Mouse (Mus musculus): ENCODE measurements around the gene Fgfr2. TPM values are rescaled to one million over a fixed set of nuclear protein-coding genes. Genes with fewer than 3 reads are reported as not detected.
"Not testable (repeated sequence)": the region's sequence is repeated elsewhere in the genome, so short reads cannot be mapped to it uniquely, and the experiment has no call there.

Gene Fgfr2
- polyA plus RNA-seq, 1 experiment from 2014 or later = 93.4 TPM

GRCm38 (mm10) chr7:131062541-131062940 lies 2060.6 kb downstream of the Fgfr2 start:
- Histone ChIP-seq H3K27ac (ENCODE audit: low read length) (no peak overlapping the region), H3K9ac (ENCODE audit: low read length) (no peak overlapping the region), H3K4me3 (replicated peaks; ENCODE audit: low read length) (no peak overlapping the region), H3K36me3 (ENCODE audit: control insufficient read depth, insufficient read depth, low read length) (no peaks in the 10 kb centered on the region), H3K9me3 (replicated peaks; ENCODE audit: control insufficient read depth, low read length) (no peaks in the 10 kb centered on the region), H3K4me2 (ENCODE audit: low read depth, low read length) (no peak overlapping the region), H3K4me1 (ENCODE audit: control insufficient read depth, insufficient read depth, low read length) (no peaks in the 10 kb centered on the region), H3K27me3 (ENCODE audit: control insufficient read depth, insufficient read depth, low read length) (no peaks in the 10 kb centered on the region)
- 80% methylated on average over 2 of the region's 2 CpGs for WGBS
- ATAC-seq (ENCODE audit: insufficient read depth, low FRiP score) = no peak

GRCm38 (mm10) chr7:131059808-131060207 lies 2063.3 kb downstream of the Fgfr2 start:
- not testable (repeated sequence) for H3K9ac ChIP-seq (ENCODE audit: low read length); H3K9me3 ChIP-seq (replicated peaks; ENCODE audit: control insufficient read depth, low read length); H3K4me1 ChIP-seq (ENCODE audit: control insufficient read depth, insufficient read depth, low read length); H3K4me2 ChIP-seq (ENCODE audit: low read depth, low read length); H3K4me3 ChIP-seq (replicated peaks; ENCODE audit: low read length); H3K27ac ChIP-seq (ENCODE audit: low read length); H3K36me3 ChIP-seq (ENCODE audit: control insufficient read depth, insufficient read depth, low read length); ATAC-seq (ENCODE audit: insufficient read depth, low FRiP score); H3K27me3 ChIP-seq (ENCODE audit: control insufficient read depth, insufficient read depth, low read length)
- 66% methylated on average over 2 of the region's 2 CpGs for WGBS

- not testable (repeated sequence) for H3K9ac ChIP-seq (ENCODE audit: low read length); H3K4me3 ChIP-seq (replicated peaks; ENCODE audit: low read length); H3K4me1 ChIP-seq (ENCODE audit: control insufficient read depth, insufficient read depth, low read length); H3K27ac ChIP-seq (ENCODE audit: low read length); H3K36me3 ChIP-seq (ENCODE audit: control insufficient read depth, insufficient read depth, low read length); H3K27me3 ChIP-seq (ENCODE audit: control insufficient read depth, insufficient read depth, low read length); ATAC-seq (ENCODE audit: insufficient read depth, low FRiP score); H3K9me3 ChIP-seq (replicated peaks; ENCODE audit: control insufficient read depth, low read length); H3K4me2 ChIP-seq (ENCODE audit: low read depth, low read length)
- WGBS = 76% methylated on average over 9 of the region's 9 CpGs
Observed at GRCm38 (mm10) chr7:131057918-131058317, 2065.2 kb downstream of the Fgfr2 start.

GRCm38 (mm10) chr7:131054808-131055370 lies 2068.3 kb downstream of the Fgfr2 start:
- Histone ChIP-seq H3K4me3 (replicated peaks; ENCODE audit: low read length) (no peak overlapping the region), H3K4me1 (ENCODE audit: control insufficient read depth, insufficient read depth, low read length) (no peaks in the 10 kb centered on the region), H3K27me3 (ENCODE audit: control insufficient read depth, insufficient read depth, low read length) (no peaks in the 10 kb centered on the region), H3K9ac (ENCODE audit: low read length) (no peak overlapping the region), H3K36me3 (ENCODE audit: control insufficient read depth, insufficient read depth, low read length) (no peaks in the 10 kb centered on the region), H3K9me3 (replicated peaks; ENCODE audit: control insufficient read depth, low read length) (no peaks in the 10 kb centered on the region), H3K4me2 (ENCODE audit: low read depth, low read length) (no peak overlapping the region), H3K27ac (ENCODE audit: low read length) (no peak overlapping the region)
- ATAC-seq (ENCODE audit: insufficient read depth, low FRiP score) = peak; percentile 21; the same call in 1 of the 2 replicates

- H3K9me3 ChIP-seq (replicated peaks; ENCODE audit: control insufficient read depth, low read length); H3K4me2 ChIP-seq (ENCODE audit: low read depth, low read length); H3K4me3 ChIP-seq (replicated peaks; ENCODE audit: low read length); H3K4me1 ChIP-seq (ENCODE audit: control insufficient read depth, insufficient read depth, low read length); ATAC-seq (ENCODE audit: insufficient read depth, low FRiP score); H3K36me3 ChIP-seq (ENCODE audit: control insufficient read depth, insufficient read depth, low read length); H3K9ac ChIP-seq (ENCODE audit: low read length); H3K27ac ChIP-seq (ENCODE audit: low read length); H3K27me3 ChIP-seq (ENCODE audit: control insufficient read depth, insufficient read depth, low read length): not testable (repeated sequence)
- 76% methylated on average over 8 of the region's 8 CpGs for WGBS
Observed at GRCm38 (mm10) chr7:131049829-131050228, 2073.3 kb downstream of the Fgfr2 start.

GRCm38 (mm10) chr7:131045258-131045835 lies 2077.8 kb downstream of the Fgfr2 start:
- H3K27me3 ChIP-seq (ENCODE audit: control insufficient read depth, insufficient read depth, low read length); H3K4me1 ChIP-seq (ENCODE audit: control insufficient read depth, insufficient read depth, low read length); H3K36me3 ChIP-seq (ENCODE audit: control insufficient read depth, insufficient read depth, low read length); H3K9me3 ChIP-seq (replicated peaks; ENCODE audit: control insufficient read depth, low read length); H3K4me2 ChIP-seq (ENCODE audit: low read depth, low read length); H3K27ac ChIP-seq (ENCODE audit: low read length); H3K9ac ChIP-seq (ENCODE audit: low read length); H3K4me3 ChIP-seq (replicated peaks; ENCODE audit: low read length); ATAC-seq (ENCODE audit: insufficient read depth, low FRiP score): not testable (repeated sequence)
- 33% methylated on average over 3 of the region's 3 CpGs for whole genome bisulfite sequencing

GRCm38 (mm10) chr7:131042657-131043056 lies 2080.5 kb downstream of the Fgfr2 start:
- Histone ChIP-seq H3K4me1 (ENCODE audit: control insufficient read depth, insufficient read depth, low read length) (no peaks in the 10 kb centered on the region), H3K4me2 (ENCODE audit: low read depth, low read length) (no peak overlapping the region), H3K27me3 (ENCODE audit: control insufficient read depth, insufficient read depth, low read length) (no peaks in the 10 kb centered on the region)

GRCm38 (mm10) chr7:131040760-131041159 lies 2082.4 kb downstream of the Fgfr2 start:
- 86% methylated on average over 8 of the region's 8 CpGs for WGBS
- H3K4me3 ChIP-seq (replicated peaks; ENCODE audit: low read length); ATAC-seq (ENCODE audit: insufficient read depth, low FRiP score): not testable (repeated sequence)

More at GRCm38 (mm10) chr7:131042657-131043056, 2080.5 kb downstream of the Fgfr2 start:
- 0 out of 2 replicates have a peak, but pooled peaks have one; percentile 44 for ATAC-seq (ENCODE audit: insufficient read depth, low FRiP score)
- Histone ChIP-seq H3K9ac (ENCODE audit: low read length) (no peak overlapping the region), H3K4me3 (replicated peaks; ENCODE audit: low read length) (no peak overlapping the region), H3K27ac (ENCODE audit: low read length) (no peak overlapping the region), H3K9me3 (replicated peaks; ENCODE audit: control insufficient read depth, low read length) (no peaks in the 10 kb centered on the region), H3K36me3 (ENCODE audit: control insufficient read depth, insufficient read depth, low read length) (no peaks in the 10 kb centered on the region)
- 60% methylated on average over 1 of the region's 1 CpGs for WGBS

GRCm38 (mm10) chr7:131037083-131037482 lies 2086.1 kb downstream of the Fgfr2 start:
- H3K4me1 ChIP-seq (ENCODE audit: control insufficient read depth, insufficient read depth, low read length) = no peaks in the 10 kb centered on the region
- H3K4me2 ChIP-seq (ENCODE audit: low read depth, low read length) = no peak overlapping the region
- no peak overlapping the region for H3K9ac ChIP-seq (ENCODE audit: low read length)
- WGBS = 61% methylated on average over 2 of the region's 2 CpGs
- no peaks in the 10 kb centered on the region for H3K9me3 ChIP-seq (replicated peaks; ENCODE audit: control insufficient read depth, low read length)
- no peak for ATAC-seq (ENCODE audit: insufficient read depth, low FRiP score)
- no peaks in the 10 kb centered on the region for H3K27me3 ChIP-seq (ENCODE audit: control insufficient read depth, insufficient read depth, low read length)
- no peak overlapping the region for H3K27ac ChIP-seq (ENCODE audit: low read length)
- no peak overlapping the region for H3K4me3 ChIP-seq (replicated peaks; ENCODE audit: low read length)
- H3K36me3 ChIP-seq (ENCODE audit: control insufficient read depth, insufficient read depth, low read length) = no peaks in the 10 kb centered on the region

More at GRCm38 (mm10) chr7:131040760-131041159, 2082.4 kb downstream of the Fgfr2 start:
- H3K27ac ChIP-seq (ENCODE audit: low read length); H3K27me3 ChIP-seq (ENCODE audit: control insufficient read depth, insufficient read depth, low read length); H3K36me3 ChIP-seq (ENCODE audit: control insufficient read depth, insufficient read depth, low read length); H3K4me1 ChIP-seq (ENCODE audit: control insufficient read depth, insufficient read depth, low read length); H3K9me3 ChIP-seq (replicated peaks; ENCODE audit: control insufficient read depth, low read length); H3K9ac ChIP-seq (ENCODE audit: low read length); H3K4me2 ChIP-seq (ENCODE audit: low read depth, low read length): not testable (repeated sequence)

Measured in stomach, embryonic 16.5 days (tissue).